Mouse (Mus musculus): ENCODE measurements at regions not wholly inside any gene's neighbourhood (a gene's known extent, or its start where the extent isn't known, plus 50 kb on each side); places are given as distances from the start of the nearest gene placed in this dataset.

DNA sequence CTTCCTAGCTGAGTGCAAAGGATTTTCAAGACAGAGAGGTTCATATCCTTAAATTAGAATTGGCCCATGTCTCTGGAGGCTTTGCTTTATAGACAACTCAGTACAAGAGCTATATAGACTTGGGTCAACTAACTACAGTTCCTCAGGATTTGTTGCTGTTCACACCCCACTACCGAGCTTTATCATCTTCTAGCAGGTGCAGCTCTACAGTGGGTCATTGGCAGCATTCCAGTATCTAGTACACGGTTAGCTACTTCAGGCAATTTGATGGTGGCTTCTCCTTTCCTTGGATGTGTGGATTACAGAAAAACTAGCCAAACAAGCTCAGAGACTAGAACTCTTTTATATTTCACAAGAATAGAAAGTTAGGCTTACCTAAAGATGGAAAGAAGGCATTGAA lies 282.3 kb downstream of the Insc start:
- no peaks in the 10 kb centered on the region for H3K36me3 ChIP-seq (ENCODE audit: control insufficient read depth, insufficient read depth, low read length)
- TF ChIP-seq CTCF (IDR thresholded peaks at IDR 0.05; ENCODE audit: extremely low read depth, insufficient read depth, insufficient read length, insufficient replicate concordance) = no peak
- no peak for TF ChIP-seq POLR2A (IDR thresholded peaks at IDR 0.05; ENCODE audit: low read depth, low read length)
- H3K4me1 ChIP-seq (ENCODE audit: control insufficient read depth, insufficient read depth, insufficient read length) = no peaks in the 10 kb centered on the region
- H3K4me3 ChIP-seq (ENCODE audit: extremely low read depth, insufficient read depth, insufficient read length) = no peak overlapping the region
- H3K27ac ChIP-seq (ENCODE audit: insufficient read depth, low read length) = no peak overlapping the region
- no peaks in the 10 kb centered on the region for H3K27me3 ChIP-seq (ENCODE audit: control insufficient read depth, insufficient read depth, low read length)
- DNase-seq (ENCODE audit: low read depth in 1 of 2, low spot score in 2 of 2) = no peak
- 40% methylated on average over 2 of the region's 2 CpGs for WGBS

- Histone ChIP-seq H3K4me1 (ENCODE audit: control insufficient read depth, insufficient read depth, insufficient read length) (no peaks in the 10 kb centered on the region), H3K4me3 (ENCODE audit: extremely low read depth, insufficient read depth, insufficient read length) (no peak overlapping the region), H3K27ac (ENCODE audit: insufficient read depth, low read length) (no peak overlapping the region), H3K36me3 (ENCODE audit: control insufficient read depth, insufficient read depth, low read length) (no peaks in the 10 kb centered on the region), H3K27me3 (ENCODE audit: control insufficient read depth, insufficient read depth, low read length) (no peaks in the 10 kb centered on the region)
- TF ChIP-seq POLR2A (IDR thresholded peaks at IDR 0.05; ENCODE audit: low read depth, low read length) (no peak), CTCF (IDR thresholded peaks at IDR 0.05; ENCODE audit: extremely low read depth, insufficient read depth, insufficient read length, insufficient replicate concordance) (no peak)
- DNase-seq (ENCODE audit: low read depth in 1 of 2, low spot score in 2 of 2) = no peak
- WGBS = 64% methylated on average over 1 of the region's 1 CpGs
Measured at GRCm38 (mm10) chr7:115027685-115028084, 284.2 kb downstream of the Insc start.

GRCm38 (mm10) chr7:115033987-115034386 lies 290.5 kb downstream of the Insc start:
- no peak overlapping the region for H3K27ac ChIP-seq (ENCODE audit: insufficient read depth, low read length)
- H3K4me3 ChIP-seq (ENCODE audit: extremely low read depth, insufficient read depth, insufficient read length) = no peak overlapping the region
- TF ChIP-seq POLR2A (IDR thresholded peaks at IDR 0.05; ENCODE audit: low read depth, low read length) (no peak), CTCF (IDR thresholded peaks at IDR 0.05; ENCODE audit: extremely low read depth, insufficient read depth, insufficient read length, insufficient replicate concordance) (no peak)
- no peaks in the 10 kb centered on the region for H3K4me1 ChIP-seq (ENCODE audit: control insufficient read depth, insufficient read depth, insufficient read length)
- H3K36me3 ChIP-seq (ENCODE audit: control insufficient read depth, insufficient read depth, low read length) = no peaks in the 10 kb centered on the region
- no peak for DNase-seq (ENCODE audit: low read depth in 1 of 2, low spot score in 2 of 2)
- WGBS = 11% methylated on average over 4 of the region's 4 CpGs
- H3K27me3 ChIP-seq (ENCODE audit: control insufficient read depth, insufficient read depth, low read length) = no peaks in the 10 kb centered on the region

DNA sequence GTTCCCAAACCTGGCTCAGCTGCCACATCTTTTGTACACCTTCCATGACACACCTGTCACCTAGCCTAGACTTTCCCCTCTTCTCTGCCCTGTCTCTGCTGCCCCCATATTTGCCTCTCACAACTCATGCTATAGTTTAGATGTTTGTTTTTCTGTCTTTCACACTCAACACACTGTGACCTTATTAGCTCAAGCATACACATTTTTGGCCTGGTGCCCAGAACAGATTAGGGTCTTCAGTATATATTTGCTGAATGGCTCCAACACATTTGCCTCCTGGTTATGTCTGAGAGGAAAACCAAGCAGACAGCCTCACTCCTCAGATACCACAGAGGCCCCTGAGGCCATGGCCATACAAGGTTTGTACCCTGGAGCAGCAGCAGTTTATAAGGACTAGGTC lies 312.0 kb downstream of the Insc start:
- Histone ChIP-seq H3K4me3 (ENCODE audit: extremely low read depth, insufficient read depth, insufficient read length) (no peak overlapping the region), H3K27ac (ENCODE audit: insufficient read depth, low read length) (no peak overlapping the region), H3K4me1 (ENCODE audit: control insufficient read depth, insufficient read depth, insufficient read length) (no peaks in the 10 kb centered on the region), H3K36me3 (ENCODE audit: control insufficient read depth, insufficient read depth, low read length) (no peaks in the 10 kb centered on the region), H3K27me3 (ENCODE audit: control insufficient read depth, insufficient read depth, low read length) (no peaks in the 10 kb centered on the region)
- no peak for DNase-seq (ENCODE audit: low read depth in 1 of 2, low spot score in 2 of 2)
- no peak for TF ChIP-seq CTCF (IDR thresholded peaks at IDR 0.05; ENCODE audit: extremely low read depth, insufficient read depth, insufficient read length, insufficient replicate concordance)
- TF ChIP-seq POLR2A (IDR thresholded peaks at IDR 0.05; ENCODE audit: low read depth, low read length) = no peak

GRCm38 (mm10) chr7:115056992-115057645 lies 313.6 kb downstream of the Insc start:
- DNase-seq (ENCODE audit: low read depth in 1 of 2, low spot score in 2 of 2) = no peak
- WGBS = 55% methylated on average over 3 of the region's 3 CpGs
- TF ChIP-seq CTCF (IDR thresholded peaks at IDR 0.05; ENCODE audit: extremely low read depth, insufficient read depth, insufficient read length, insufficient replicate concordance) (no peak), POLR2A (IDR thresholded peaks at IDR 0.05; ENCODE audit: low read depth, low read length) (no peak)
- Histone ChIP-seq H3K36me3 (ENCODE audit: control insufficient read depth, insufficient read depth, low read length) (no peaks in the 10 kb centered on the region), H3K4me3 (ENCODE audit: extremely low read depth, insufficient read depth, insufficient read length) (no peak overlapping the region), H3K27ac (ENCODE audit: insufficient read depth, low read length) (no peak overlapping the region), H3K27me3 (ENCODE audit: control insufficient read depth, insufficient read depth, low read length) (no peaks in the 10 kb centered on the region), H3K4me1 (ENCODE audit: control insufficient read depth, insufficient read depth, insufficient read length) (no peaks in the 10 kb centered on the region)

DNA sequence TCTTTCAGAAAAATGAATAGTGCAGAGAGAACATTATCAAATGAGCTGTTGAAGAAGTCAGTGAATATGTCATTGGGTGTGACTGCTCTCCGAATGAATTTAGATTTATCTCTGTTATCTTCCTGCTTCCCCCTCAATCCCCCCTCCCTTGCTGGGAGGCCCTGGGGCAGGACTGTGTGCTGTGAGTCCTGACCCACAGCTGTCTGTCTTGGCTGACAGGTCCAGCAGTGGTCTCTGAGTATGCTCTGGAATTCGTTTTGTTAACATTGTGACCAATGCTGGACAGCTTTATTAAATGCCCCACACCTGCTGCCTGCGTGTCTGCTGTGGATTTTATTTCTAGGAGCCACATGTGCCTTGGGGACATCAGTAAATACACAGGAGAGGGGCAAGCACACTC lies 314.2 kb downstream of the Insc start:
- DNase-seq (ENCODE audit: low read depth in 1 of 2, low spot score in 2 of 2) = no peak
- 33% methylated on average over 3 of the region's 3 CpGs for WGBS
- Histone ChIP-seq H3K27ac (ENCODE audit: insufficient read depth, low read length) (no peak overlapping the region), H3K4me1 (ENCODE audit: control insufficient read depth, insufficient read depth, insufficient read length) (no peaks in the 10 kb centered on the region), H3K27me3 (ENCODE audit: control insufficient read depth, insufficient read depth, low read length) (no peaks in the 10 kb centered on the region), H3K4me3 (ENCODE audit: extremely low read depth, insufficient read depth, insufficient read length) (no peak overlapping the region), H3K36me3 (ENCODE audit: control insufficient read depth, insufficient read depth, low read length) (no peaks in the 10 kb centered on the region)
- no peak for TF ChIP-seq POLR2A (IDR thresholded peaks at IDR 0.05; ENCODE audit: low read depth, low read length)
- TF ChIP-seq CTCF (IDR thresholded peaks at IDR 0.05; ENCODE audit: extremely low read depth, insufficient read depth, insufficient read length, insufficient replicate concordance) = no peak

DNA sequence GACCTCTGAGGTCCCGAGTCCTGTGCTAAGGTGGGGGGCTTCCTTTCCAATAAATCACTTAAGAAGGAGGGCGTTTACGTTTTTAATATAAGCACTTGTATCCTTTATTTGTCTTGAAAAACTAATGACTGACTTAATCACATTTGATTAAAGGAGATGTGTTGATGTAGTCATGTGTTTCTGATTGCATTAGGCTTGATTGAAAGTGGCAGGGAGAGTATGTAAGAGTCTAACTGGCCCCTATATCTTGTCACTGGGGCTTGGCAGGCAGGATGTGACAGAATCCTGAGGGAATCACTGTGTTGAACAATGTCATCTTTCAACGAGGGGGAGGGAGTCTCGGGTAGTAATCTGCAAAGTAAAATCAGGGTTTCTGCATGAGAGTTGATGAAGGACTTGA lies 316.7 kb downstream of the Insc start:
- Histone ChIP-seq H3K4me3 (ENCODE audit: extremely low read depth, insufficient read depth, insufficient read length) (no peak overlapping the region), H3K36me3 (ENCODE audit: control insufficient read depth, insufficient read depth, low read length) (no peaks in the 10 kb centered on the region), H3K27ac (ENCODE audit: insufficient read depth, low read length) (no peak overlapping the region), H3K27me3 (ENCODE audit: control insufficient read depth, insufficient read depth, low read length) (no peaks in the 10 kb centered on the region), H3K4me1 (ENCODE audit: control insufficient read depth, insufficient read depth, insufficient read length) (no peaks in the 10 kb centered on the region)
- no peak for TF ChIP-seq POLR2A (IDR thresholded peaks at IDR 0.05; ENCODE audit: low read depth, low read length)
- no peak for TF ChIP-seq CTCF (IDR thresholded peaks at IDR 0.05; ENCODE audit: extremely low read depth, insufficient read depth, insufficient read length, insufficient replicate concordance)
- DNase-seq (ENCODE audit: low read depth in 1 of 2, low spot score in 2 of 2) = no peak
- 79% methylated on average over 5 of the region's 5 CpGs for WGBS
